ENCODE assay signal across 16 mouse cellular contexts in the genomic region with DNA sequence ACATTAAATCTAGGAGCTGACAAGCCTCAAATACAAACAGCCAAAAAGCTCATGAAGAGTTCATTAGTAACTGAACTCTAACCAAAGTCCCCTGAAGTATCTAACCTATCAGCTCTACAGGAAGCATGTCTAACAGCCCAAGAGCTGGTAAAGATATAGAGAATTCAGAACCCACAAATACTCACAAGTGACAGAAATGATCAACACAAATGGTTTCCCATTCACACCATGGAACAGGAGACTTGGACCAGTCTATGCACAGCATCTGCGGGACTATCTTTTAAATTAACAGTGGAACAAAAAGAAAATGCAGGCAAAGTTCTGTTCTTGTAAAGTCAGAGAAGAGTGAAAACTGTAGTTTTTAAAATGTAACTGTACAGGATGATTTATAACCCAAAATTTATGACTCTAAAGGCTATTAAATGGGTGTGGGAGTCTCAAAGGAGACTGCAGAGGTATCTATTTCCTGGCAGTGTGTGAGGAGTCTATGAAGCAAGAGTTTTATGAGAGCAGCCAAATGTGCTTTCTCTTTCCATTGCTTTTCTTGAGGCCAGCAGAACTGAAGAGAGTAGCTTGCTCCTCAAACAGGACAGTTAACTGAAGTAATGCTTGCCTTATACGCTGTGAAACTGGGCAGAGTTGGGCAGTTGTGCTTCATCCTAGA.
"Had no signal": no experiment of that assay in that cellular context is flagged by ENCODE, and none has a peak within 500 bp of the region (broad histone marks: within the 10 kb centered on the region; RNA-seq: fewer than 3 reads in every experiment).

No protein-coding gene starts in this region.

- H3K27ac ChIP-seq: left cerebral cortex, adult 2 months; liver, embryonic 15.5 days; midbrain, embryonic 10.5 days; neural tube, embryonic 15.5 days had no signal

- H3K36me3 ChIP-seq: liver, embryonic 15.5 days; midbrain, embryonic 10.5 days; neural tube, embryonic 15.5 days had no signal

- DNase-seq: kidney, adult 9 months; lung, adult 2 months; lung, postnatal 36 days; midbrain, embryonic 14.5 days; right cerebral cortex, adult 18-20 months; right cerebral cortex, postnatal 25 days; spleen, adult 18-20 months; thymus, adult 2 months; thymus, postnatal 25 days had no signal

- H3K9me3 ChIP-seq: liver, embryonic 15.5 days; midbrain, embryonic 10.5 days; neural tube, embryonic 15.5 days had no signal

- H3K4me3 ChIP-seq: left cerebral cortex, adult 2 months; liver, embryonic 15.5 days; midbrain, embryonic 10.5 days; myocyte; neural tube, embryonic 15.5 days had no signal

- H3K4me2 ChIP-seq: liver, embryonic 11.5 days; liver, embryonic 15.5 days; neural tube, embryonic 15.5 days had no signal

- H3K4me1 ChIP-seq: liver, embryonic 15.5 days; midbrain, embryonic 10.5 days; neural tube, embryonic 15.5 days had no signal

- H3K9ac ChIP-seq: liver, embryonic 15.5 days; neural tube, embryonic 15.5 days had no signal

- ATAC-seq: lung, postnatal 0 days had no signal

- H3K27me3 ChIP-seq: liver, embryonic 15.5 days; neural tube, embryonic 15.5 days had no signal
